Comparison of ENCODE assay signal across 10 mouse cellular contexts in the genomic region with DNA sequence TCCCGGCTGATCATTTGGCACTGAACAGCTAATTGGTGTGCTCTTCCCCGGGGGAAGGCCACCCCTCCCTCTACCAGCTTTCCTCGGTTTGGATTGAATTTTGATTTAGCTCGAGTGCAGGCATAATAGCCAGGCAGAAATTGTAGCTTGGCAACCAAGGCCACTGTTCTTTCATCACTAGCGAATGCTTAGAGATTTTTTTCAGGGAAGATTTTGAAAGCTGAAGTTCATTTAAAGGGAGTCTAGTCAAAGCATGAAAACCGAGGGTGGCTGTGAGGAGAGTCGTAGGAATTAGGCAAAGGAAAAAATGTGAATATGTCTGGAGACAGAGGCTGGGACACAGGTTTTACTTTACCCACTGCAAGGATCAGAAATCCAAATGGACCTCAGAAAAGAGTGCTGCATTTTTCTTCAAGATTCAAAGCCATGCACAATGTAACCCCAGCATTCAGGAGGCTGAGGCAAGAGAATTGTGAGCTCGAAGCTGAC. TPM values are rescaled to one million over a fixed set of nuclear protein-coding genes. Genes with fewer than 3 reads are reported as not detected.
DNase-seq lines count a peak whose midpoint lies in the region; ATAC-seq lines count a peak whose summit lies in the region.
"Had no signal": no experiment of that assay in that cellular context is flagged by ENCODE, and none has a peak within 500 bp of the region (broad histone marks: within the 10 kb centered on the region; RNA-seq: fewer than 3 reads in every experiment).

No protein-coding gene starts in this region.

- no peaks in the 10 kb centered on the region for H3K36me3 ChIP-seq in hindbrain, embryonic 10.5 days
- no peaks in the 10 kb centered on the region for H3K36me3 ChIP-seq in intestine, embryonic 16.5 days (ENCODE audit: control insufficient read depth, insufficient read depth, low read length)
- H3K36me3 ChIP-seq: heart, embryonic 15.5 days; lung, embryonic 15.5 days had no signal

- WGBS in hindbrain, embryonic 10.5 days = 39% methylated on average over 8 of the region's 8 CpGs
- 65% methylated on average over 8 of the region's 8 CpGs for WGBS in intestine, embryonic 16.5 days

- H3K9ac ChIP-seq in intestine, embryonic 16.5 days (ENCODE audit: low read depth, low read length) = no peak overlapping the region
- H3K9ac ChIP-seq: heart, embryonic 15.5 days; lung, embryonic 15.5 days had no signal

- no peaks in the 10 kb centered on the region for H3K4me1 ChIP-seq in hindbrain, embryonic 10.5 days (replicated peaks)
- H3K4me1 ChIP-seq in intestine, embryonic 16.5 days (ENCODE audit: control insufficient read depth, insufficient read depth, low read length) = no peaks in the 10 kb centered on the region
- H3K4me1 ChIP-seq: heart, embryonic 15.5 days; lung, embryonic 15.5 days had no signal

- H3K27ac ChIP-seq in hindbrain, embryonic 10.5 days = peak overlapping the region; percentile 66
- H3K27ac ChIP-seq in intestine, embryonic 16.5 days (ENCODE audit: low read length) = no peak overlapping the region
- H3K27ac ChIP-seq: heart, embryonic 15.5 days; lung, embryonic 15.5 days had no signal

- H3K9me3 ChIP-seq in hindbrain, embryonic 10.5 days = no peaks in the 10 kb centered on the region
- H3K9me3 ChIP-seq in intestine, embryonic 16.5 days (ENCODE audit: control insufficient read depth, low read length) = no peaks in the 10 kb centered on the region
- H3K9me3 ChIP-seq: heart, embryonic 15.5 days; lung, embryonic 15.5 days had no signal

- DNase-seq in adipocyte (ENCODE audit: low spot score) = peak; percentile 34
- DNase-seq in adrenal gland, postnatal 10 days = peak; percentile 51
- DNase-seq in hindbrain, embryonic 10.5 days (ENCODE audit: low spot score) = no peak
- peak; percentile 10 to 28 for DNase-seq in left cerebral cortex, postnatal 25 days (ENCODE audit: low spot score in 2 of 2)
- no peak for DNase-seq in heart, adult 9 months (ENCODE audit: low spot score in 2 of 2)
- no peak for DNase-seq in thymus, postnatal 14 days
- DNase-seq: cerebellum, postnatal 25 days had no signal

- H3K4me3 ChIP-seq in hindbrain, embryonic 10.5 days = no peak overlapping the region
- H3K4me3 ChIP-seq in intestine, embryonic 16.5 days (ENCODE audit: low read length) = no peak overlapping the region
- H3K4me3 ChIP-seq: heart, embryonic 15.5 days; lung, embryonic 15.5 days had no signal

- no peak overlapping the region for H3K4me2 ChIP-seq in intestine, embryonic 16.5 days (ENCODE audit: low read depth, low read length)
- H3K4me2 ChIP-seq: heart, embryonic 15.5 days; lung, embryonic 15.5 days had no signal

- ATAC-seq in intestine, embryonic 16.5 days = no peak

- intact Hi-C loops in left cerebral cortex, postnatal 25 days (cut with DNase I) = no loop called here

- H3K27me3 ChIP-seq in hindbrain, embryonic 10.5 days (ENCODE audit: insufficient read depth, poor library complexity, severe bottlenecking) = no peaks in the 10 kb centered on the region
- H3K27me3 ChIP-seq in intestine, embryonic 16.5 days (replicated peaks; ENCODE audit: control insufficient read depth, insufficient read depth, low read length) = no peaks in the 10 kb centered on the region
- H3K27me3 ChIP-seq: heart, embryonic 15.5 days; lung, embryonic 15.5 days had no signal

RNA-seq across cellular contexts. Expression of a gene that starts 21.2 kb away (rescaled TPM):
- 10 to 100 TPM; 42.2 to 43.1 TPM for total RNA-seq in adrenal gland, postnatal 10 days (2021)
- polyA plus RNA-seq in hindbrain, embryonic 10.5 days (2016; fragmentation: Nextera tagmentation; extraction: Ambion mirVana) = 35.4 and 38.4 TPM in 2 replicates
- total RNA-seq in left cerebral cortex, postnatal 25 days (2021) = 100 to 1,000 TPM; 218 to 226 TPM
- polyA plus RNA-seq in intestine, embryonic 16.5 days (2015; fragmentation: Nextera tagmentation; extraction: Ambion mirVana) = 10.6 and 13.0 TPM in 2 replicates

Comparison
In these comparisons a context has a peak if more than half of its experiments do, and no peak if none do; other contexts are left out.
1. DNase-seq: peak in adipocyte (single experiment), adrenal gland, postnatal 10 days (single experiment) and left cerebral cortex, postnatal 25 days (2 of 2); none in hindbrain, embryonic 10.5 days (single experiment), heart, adult 9 months (0 of 2) and thymus, postnatal 14 days (single experiment).
2. RNA of a gene that starts 21.2 kb away (total RNA-seq): 218 to 226 TPM in left cerebral cortex, postnatal 25 days; 42.2 to 43.1 TPM in adrenal gland, postnatal 10 days; every median in the first group is over 4 times any median in the second.